Mouse (Mus musculus): ENCODE data around the gene Pank4.
A peak's percentile ranks its signal among the peaks of the same experiment; 100 is the strongest.

The Pank4 gene

DNA sequence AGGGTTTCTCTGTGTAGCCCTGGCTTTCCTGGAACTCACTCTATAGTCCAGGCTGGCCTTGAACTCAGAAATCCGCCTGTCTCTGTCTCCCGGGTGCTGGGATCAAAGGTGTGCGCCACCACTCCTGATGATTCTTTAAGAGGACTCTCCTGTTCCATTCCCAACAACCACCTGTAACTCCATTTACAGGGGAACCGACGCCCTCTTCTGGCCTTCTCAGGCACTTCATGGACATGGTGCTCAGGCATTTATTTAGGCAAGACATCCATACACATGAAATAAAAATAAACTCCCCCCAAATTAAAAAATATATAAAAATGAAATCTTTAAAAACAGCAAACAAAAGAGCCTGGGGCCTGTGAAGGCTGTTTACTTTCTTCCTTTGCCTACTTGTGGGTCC is 3.2 kb downstream of the Pank4 start:
- DNase-seq (ENCODE audit: low read depth, low spot score) = peak; percentile 53

DNA sequence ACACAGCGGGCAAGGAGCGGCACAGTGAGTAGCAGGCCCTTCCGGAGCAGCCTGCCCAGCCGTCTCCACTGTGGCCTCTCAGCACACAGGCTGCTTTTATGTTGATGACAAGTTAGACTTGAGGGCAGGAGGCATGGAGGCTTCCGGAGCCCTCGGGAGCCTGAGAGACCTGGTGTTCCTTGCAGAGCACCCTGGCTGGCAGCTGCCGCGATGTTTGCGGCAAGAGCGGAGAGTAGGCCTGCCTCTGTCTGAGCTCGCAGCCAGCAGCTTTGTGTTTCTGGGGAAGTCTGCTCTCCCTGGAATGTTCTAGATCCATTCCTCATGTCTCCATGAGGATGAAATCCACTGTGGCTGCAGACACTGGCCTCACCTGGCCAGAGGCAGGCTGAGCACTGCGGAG is 8.6 kb downstream of the Pank4 start:
- DNase-seq (ENCODE audit: low read depth, low spot score) = no peak

DNA sequence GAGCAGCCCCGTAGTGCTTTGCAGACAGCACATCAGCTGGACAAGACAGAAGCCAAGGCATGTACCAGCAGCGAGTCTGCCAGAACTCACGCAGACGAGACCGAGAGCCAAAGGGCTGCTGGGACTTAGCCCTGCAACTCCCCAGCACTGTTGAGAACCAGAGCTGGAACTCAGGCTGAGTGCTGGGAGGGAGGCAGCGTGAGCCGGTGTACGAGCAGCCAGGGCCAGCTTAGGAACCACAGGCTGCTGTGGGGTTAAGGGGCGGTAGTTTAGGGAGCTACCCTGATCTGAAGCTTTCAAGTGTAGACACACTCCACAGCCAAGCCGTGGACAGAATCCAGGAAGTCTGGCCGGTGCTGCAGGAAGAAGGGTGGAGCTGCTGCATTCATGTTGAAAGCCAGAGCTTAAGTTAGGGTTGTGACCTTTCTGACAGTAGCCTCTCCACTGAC is 10.3 kb downstream of the Pank4 start:
- DNase-seq (ENCODE audit: low read depth, low spot score) = no peak

DNA sequence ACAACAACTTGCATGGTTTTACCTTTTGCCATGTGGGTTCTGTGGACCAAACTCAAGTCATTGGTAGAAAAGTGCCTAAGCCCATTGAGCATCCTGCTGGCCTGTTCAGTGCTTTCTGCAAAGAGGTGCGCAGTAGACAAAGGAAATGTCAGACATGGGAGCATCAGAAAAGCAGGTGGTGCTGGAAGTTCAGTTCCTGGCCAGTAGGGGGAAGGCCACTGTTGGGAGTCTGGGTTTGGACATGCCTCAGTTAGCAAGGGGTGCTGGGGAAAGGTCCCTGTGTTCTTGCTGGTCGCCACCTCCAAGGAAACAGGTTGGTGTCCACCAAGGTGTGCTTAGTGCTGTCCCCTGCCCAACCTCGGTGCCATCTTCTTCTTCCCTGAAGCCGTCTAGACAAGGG is 16.2 kb downstream of the Pank4 start:
- peak; percentile 24 for DNase-seq (ENCODE audit: low read depth, low spot score)

DNA sequence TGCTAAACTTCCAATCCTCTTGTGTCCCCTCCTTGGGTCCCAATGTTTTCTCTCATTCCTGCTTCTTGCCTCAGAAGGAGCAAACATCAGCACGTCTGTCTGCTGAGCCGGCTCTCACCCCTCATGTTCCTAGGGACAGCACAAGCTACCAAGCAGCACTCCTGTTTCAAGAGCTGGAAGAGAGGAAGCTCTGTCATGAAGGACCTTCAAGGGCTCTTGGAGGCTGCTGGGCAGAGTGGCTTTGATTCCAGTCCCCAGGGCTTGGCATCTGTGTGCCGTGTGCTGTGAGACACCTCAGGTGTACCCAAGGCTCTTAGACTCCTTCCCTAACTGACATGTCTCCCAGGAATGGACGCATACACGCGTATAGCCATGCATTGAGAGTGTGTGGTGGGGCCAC is 17.2 kb downstream of the Pank4 start:
- no peak for DNase-seq (ENCODE audit: low read depth, low spot score)

DNA sequence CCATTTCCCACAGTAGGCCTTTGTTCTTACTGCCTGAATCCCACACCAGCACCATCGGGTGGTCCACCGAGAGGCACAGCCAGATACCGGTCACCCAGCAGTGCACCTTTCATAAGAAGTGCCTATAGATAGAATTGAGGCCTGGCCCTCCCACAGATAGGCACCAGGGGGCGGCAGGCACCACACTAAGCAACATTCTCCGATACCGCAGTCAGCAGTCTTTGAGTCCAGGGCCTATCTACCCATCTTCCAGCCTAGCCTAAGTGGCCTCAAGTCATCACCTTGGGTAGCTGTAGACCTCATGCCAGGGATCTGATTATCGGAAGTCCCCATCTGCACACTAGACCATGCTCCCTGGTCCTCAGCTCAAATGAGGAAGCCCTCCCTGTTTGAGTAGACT is 17.6 kb downstream of the Pank4 start:
- peak; percentile 49 for DNase-seq (ENCODE audit: low read depth, low spot score)

DNA sequence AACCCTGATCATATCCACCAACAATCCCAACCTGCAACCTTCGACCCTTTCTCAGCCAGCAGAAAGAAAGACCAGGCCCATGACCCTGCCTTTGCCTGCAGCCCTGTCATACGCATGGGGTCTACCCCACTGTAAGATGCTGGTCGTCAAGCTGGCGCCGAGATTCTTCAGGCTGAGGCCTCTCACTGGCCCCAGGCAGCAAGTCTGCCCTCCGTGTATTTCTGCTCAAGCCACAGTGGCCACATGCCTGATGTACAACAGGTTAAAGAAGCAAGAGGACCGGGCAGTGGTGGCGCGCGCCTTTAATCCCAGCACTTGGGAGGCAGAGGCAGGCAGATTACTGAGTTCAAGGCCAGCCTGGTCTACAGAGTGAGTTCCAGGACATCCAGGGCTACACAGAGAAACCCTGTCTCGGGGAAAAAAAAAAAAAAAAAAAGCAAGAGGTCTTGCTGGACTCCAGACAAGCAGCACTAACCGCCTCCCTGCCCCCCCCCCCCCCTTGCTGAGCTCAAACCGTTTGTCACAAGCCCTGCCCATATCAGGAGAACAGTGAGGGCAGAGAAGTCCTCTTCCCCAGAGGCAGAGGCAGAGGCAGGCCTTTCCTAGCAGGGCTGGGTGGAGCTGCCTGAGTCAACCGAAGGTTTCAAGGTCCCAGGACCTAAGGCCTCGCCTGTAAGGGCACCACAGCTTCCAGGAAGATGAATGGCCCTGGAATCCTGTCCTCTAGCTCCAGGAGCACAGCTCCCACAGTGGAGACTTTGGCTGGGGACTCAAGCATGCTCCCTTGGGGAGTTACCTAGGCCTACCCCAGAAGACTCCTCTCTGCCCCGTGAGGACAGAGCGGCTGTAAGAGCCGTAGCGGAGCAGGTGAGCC is 18.6 kb downstream of the Pank4 start:
- DNase-seq (ENCODE audit: low read depth, low spot score) = no peak

DNA sequence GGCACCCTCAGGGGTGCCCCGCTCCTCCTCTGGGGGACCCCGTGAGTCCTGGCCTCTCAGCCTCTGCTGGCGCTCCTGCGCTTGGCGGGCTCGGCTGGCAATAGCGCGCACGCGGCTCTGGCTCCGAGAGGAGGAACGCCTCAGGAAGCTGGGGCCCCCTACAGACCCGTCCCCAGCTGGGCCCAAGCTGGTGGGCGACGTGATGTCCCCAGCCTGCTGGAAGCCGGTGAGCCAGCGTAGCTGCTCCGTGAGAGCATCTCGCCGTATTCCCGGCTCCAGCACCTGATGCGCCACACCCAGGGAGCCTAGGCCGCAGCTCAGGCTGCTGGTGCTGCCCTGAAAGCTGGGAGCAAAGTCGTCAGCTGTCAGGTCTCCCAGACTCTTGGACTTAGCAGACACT is 19.8 kb downstream of the Pank4 start:
- no peak for DNase-seq (ENCODE audit: low read depth, low spot score)

DNA sequence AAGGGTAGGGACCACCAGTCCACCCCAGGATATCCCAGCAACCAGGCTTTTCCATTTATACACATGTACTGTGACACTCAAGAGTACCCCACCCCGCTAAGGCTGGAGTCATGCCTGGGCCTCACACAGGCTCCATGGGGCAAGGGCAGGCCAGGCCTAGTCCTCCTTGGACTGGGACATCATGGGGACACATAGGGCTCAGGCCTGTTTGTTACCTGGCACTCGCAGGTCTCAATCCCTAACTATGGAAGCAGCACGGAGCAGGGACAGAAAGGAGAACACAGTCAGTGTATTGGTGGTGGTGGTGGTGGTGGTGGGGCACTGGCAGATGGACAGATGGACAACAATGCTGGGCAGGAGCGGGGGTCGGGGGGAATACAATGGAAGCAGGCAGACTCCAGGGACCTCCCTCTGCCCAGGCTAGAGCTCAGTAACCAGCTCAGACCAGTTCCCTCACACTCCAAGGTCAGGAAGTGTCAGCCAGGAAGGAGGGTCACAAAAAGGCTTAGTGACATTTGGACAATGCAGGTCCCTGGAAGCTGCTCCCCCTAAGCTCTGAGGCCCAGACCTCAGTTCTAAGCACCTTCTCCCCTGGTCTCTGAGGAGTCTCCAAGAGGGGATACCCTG is 21.3 kb downstream of the Pank4 start:
- DNase-seq (ENCODE audit: low read depth, low spot score) = no peak

DNA sequence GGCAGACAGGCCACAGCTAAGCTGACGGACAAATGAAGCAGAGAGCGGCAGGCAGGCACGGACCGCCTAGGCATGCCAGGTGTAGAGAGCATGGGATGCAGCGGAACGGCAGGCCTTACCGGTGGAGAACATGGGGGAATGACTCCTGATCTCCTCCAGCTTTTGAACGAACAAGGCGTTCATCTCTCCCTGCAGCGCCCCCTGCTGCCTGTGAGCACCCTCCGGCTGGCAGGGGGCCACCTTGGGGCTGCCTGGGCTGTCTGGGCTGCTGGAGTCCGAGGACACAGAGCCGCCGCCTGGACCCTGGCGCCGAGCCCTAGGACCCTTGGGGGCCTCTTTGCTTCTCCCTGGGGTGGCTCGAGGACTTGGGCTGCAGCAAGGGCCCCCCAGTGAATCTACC is 22.2 kb downstream of the Pank4 start:
- peak; percentile 15 for DNase-seq (ENCODE audit: low read depth, low spot score)

DNA sequence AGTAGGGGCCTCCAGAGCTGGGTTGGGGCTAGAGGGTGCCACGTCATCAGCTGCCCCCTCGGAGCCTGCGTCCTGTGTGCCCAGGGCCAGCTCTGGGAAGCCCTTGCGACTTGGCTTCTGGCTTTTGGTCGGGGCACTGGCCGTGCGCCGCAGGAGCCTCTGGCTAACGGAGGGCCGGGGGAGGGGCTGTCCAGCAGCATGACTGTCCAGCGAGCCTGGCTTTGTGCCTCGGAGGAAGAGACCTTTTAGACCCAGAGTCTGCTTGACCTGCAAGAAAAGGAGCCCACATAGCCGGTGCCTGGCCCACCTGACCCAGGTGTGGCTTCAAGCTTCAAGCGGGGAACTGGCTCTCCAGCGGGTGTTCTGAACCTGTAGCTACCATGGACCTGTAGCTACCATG is 22.8 kb downstream of the Pank4 start:
- no peak for DNase-seq (ENCODE audit: low read depth, low spot score)

DNA sequence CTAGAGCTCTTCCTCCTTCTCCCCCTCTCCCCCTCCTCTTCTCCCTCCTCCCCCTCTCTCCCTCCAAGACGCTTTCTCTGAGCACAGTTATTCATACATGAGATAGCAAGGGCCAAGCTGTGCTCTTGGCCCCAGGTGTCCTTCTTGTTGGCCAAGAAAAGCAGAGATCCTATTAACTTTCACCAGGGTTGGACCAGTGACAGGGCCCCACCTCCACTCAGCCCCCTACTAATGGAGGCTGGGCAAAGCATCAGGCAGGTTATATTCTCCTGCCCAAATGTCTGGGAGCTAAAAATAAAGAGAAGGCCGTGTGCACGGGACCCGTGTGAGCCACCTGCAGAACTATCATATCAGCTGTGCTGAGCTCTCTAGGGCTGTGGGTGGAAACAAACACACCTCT is 31.0 kb downstream of the Pank4 start:
- no peak for DNase-seq (ENCODE audit: low read depth, low spot score)

DNA sequence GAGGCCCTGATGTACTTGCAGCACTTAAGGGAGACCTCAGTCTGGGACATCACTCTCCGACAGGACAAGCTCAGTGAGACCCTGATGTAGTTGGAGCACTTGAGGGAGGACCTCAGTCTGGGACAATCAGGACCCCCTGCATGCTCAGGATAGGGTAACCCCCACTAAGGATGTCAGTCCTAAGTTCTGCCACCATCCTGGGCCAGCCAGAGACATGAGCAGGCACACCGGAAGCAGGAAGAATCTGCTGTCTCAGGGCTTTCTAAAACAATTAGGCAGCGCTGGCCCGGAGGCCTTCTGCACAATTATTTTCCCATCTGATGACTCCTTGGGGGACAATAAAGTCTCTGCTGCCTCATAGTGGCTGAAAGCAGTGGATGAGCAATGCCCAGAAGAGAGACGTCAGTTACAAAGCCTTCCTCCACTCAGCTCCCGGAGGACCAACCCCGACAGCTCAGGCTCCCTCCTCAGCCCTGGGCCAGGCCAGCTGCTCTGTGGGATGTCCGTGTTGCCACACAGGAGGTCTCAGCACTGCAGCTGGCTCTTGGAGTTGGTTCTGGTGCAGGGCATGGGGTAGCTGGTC is 32.7 kb downstream of the Pank4 start:
- no peak for DNase-seq (ENCODE audit: low read depth, low spot score)

DNA sequence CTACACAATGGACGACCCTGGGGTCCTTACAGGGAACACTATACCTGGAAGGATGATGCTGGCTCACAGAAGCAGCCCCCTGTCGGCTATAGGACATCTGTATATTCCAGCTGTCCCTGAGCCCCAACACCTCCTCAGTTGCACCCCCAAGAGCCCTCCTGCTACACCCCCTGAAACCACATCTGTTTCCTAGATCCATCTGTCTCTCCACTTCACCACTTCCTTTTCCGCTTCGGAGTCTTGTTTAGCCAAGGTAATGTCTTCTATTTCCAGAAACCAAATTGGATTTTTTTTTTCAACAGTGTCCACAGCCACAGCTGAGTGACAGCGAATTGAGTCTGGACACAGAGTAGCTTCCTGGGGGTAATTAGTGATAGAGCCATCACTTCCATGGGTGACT is 35.5 kb downstream of the Pank4 start:
- DNase-seq (ENCODE audit: low read depth, low spot score) = no peak

DNA sequence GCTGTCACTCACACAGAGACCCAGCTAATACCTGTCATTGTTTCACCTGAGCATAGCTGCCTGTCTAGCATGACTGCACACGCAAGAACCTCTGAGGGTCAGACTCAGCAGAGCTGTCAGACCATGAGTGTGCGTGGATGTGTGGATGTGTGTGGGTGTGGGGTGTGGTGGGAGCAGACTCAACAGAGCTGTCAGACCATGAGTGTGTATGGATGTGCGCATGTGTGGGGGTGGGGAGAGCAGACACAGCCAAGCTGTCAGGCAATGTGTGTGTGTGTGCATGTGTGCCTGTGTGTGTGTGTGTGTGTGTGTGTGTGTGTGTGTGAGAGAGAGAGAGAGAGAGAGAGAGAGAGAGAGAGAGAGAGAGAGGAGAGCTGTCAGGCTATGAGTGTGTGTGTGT is 41.4 kb downstream of the Pank4 start:
- no peak for DNase-seq (ENCODE audit: low read depth, low spot score)

DNA sequence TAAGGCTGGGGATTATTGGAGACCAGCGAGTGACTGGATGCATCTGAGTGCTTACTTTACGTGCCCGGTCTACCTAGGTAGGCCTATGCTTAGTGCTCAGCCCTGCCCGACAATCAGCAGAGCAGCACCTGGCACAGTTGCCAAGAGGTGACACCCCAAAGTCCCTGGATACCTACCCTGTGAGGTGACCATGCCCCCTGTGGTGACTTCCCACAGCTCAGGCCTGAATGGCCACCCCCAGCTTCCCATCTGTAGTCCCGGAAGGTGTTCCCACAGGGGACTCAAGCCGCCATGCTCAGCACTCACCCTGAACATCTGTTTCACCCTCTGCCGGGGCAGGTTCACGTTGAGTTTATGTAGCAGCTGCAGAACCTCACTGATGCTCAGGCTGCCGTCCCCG is 42.4 kb downstream of the Pank4 start:
- no peak for DNase-seq (ENCODE audit: low read depth, low spot score)

DNA sequence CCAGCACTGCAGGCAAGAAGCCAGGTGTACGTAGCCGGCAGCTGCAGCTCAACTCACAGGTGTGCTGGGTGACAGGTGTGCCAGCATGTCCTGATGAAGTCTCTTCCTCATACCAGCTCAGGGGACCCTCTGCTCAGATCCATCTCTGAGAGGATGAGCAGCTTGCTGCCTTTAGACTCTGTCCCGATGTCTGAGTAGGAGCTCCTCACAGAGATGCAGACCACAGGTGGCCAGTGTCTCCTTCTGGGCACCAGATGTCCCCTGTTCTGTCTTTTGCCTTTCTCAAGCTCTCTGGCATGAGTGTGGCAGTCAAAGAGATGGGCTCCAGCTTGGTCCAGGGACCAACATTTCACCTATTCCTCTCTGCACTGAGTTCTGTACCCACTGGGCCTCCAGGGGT is 43.7 kb downstream of the Pank4 start:
- no peak for DNase-seq (ENCODE audit: low read depth, low spot score)

DNA sequence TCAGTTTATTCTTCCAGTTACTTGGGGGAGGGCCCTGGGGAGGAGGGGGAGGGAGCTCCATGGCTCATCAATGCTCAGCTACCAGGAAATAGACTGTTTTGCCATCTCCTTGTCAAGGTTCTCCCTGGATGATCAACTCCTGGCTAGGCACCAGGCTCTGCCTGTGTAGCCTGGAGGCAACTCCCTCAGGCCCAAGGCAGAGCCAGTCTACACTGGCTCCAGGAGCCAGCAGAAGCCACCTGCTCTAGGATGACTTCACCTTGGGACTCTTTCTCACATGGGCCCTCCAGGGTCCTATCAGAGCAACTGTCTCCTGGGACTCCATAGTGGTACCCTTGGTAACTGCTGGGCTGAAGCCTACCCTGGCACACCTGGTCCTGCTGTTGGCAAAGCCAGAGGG is 44.2 kb downstream of the Pank4 start:
- DNase-seq (ENCODE audit: low read depth, low spot score) = no peak

DNA sequence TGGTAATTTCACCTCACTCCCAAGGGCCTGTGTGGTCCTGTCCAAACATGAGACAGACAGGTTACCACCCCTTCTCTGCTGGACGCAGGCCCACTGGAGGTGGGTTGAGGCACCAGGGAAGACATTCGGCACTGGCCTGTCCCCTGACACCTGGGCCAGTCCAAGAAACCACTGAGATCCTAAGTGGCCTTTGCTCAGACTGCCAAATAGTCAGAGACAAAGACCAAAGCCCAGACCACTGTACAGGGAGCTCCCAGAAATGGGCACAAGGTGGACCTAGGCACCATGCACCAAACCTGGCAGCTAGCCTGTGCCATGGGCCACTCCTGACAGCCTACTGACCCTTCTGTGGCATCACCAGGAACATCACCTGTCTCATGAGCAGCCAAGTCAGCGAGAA is 45.3 kb downstream of the Pank4 start:
- no peak for DNase-seq (ENCODE audit: low read depth, low spot score)

DNA sequence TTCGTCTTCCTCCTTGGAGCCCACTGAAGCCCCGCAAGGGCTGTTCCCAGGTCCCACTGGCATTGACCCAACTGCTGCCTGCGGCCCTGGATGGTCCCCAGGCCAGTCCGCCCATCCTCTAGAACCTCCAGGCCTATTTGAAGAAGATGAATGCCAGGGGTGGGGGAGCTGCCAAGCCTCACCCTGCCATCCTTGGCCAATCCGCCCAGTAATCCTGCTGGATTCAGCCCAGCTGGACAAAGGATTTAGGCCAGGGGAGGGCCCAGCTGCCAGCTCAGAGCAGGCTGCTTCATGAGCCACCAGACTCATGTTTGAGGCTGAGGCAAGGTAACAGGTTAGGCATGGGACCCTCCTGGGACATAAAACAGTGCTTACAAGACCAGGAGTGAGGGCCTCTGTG is 46.9 kb downstream of the Pank4 start:
- no peak for DNase-seq (ENCODE audit: low read depth, low spot score)

DNA sequence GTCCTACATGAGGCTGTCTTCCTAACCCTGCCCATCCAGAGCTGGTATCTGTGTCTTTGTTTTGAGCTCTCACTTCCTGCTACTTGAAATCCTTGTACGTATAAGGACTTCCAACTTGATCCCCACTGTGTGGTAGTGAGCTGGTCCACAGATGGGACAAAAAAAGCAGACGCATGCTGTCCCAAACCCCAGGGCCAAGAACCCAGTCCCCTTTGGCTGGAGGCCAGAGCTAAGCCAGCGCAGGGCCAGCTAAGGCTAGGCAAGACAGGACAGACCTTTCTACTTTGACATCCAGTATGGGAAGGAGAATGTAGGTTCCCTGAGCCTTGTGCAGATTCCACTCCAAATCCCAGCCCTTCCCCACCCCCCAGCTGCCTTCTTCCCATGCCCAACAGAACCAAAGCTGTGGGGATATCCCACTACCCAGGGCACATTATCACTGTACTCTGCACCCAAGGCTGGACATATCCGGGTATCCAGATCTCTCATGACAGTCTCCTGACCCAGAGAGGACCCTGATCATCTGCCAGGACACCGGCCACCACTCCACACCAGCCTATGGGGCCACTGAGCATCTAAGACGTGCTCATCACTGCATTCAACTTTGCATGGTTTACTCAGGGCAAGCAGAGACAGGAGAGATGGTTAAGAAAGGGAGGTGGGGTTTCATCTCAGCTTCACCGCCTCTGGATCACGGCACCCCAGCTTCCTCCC is 47.5 kb downstream of the Pank4 start:
- no peak for DNase-seq (ENCODE audit: low read depth, low spot score)

DNA sequence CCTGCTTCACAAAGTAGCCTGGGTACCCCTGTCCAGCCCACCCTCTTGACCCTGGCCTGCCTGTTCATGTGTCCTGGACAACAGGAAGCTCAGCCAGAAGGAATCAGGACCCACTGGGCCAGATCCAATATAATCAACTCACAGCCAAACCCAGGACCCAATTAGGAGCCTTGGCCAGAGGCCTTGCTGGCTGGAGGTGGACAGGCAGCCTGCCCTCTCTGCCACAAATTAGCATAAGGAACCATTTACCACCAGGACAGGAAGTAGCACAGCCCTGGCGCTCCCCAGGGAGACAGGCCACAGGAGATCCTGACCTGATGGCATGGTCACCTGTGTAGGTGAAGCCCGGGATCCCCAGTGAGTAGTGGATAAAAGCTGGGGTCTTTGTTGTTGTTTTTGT is 48.2 kb downstream of the Pank4 start:
- no peak for DNase-seq (ENCODE audit: low read depth, low spot score)

Data from 3T3-L1 (cell line).